Mouse (Mus musculus): ENCODE data around the gene Dlg1. TPM values are rescaled to one million over a fixed set of nuclear protein-coding genes. Genes with fewer than 3 reads are reported as not detected.

Gene Dlg1
- 7.8 and 7.9 TPM in 2 replicates for polyA plus RNA-seq (2012; rRNA removed)

GRCm38 (mm10) chr16:31663379-31664286 is at the start of gene Dlg1:
TSS of gene Dlg1 (plus strand) at chr16:31663443.
- H3K27ac ChIP-seq (ENCODE audit: insufficient read depth, low read length), result peak within 1 kb of the TSS; percentile 90
- peak within 1 kb of the TSS; percentile 94 for H3K4me3 ChIP-seq (ENCODE audit: extremely low read depth, insufficient read depth, insufficient read length)
- peaks cover 2% of the 10 kb centered on the region for H3K4me1 ChIP-seq (ENCODE audit: control insufficient read depth, insufficient read depth, insufficient read length)
- peak; percentile 59 to 81 for DNase-seq (ENCODE audit: low read depth in 1 of 2, low spot score in 2 of 2)
- peaks cover 5% of the 10 kb centered on the region; the same call in 1 of the 2 replicates for H3K36me3 ChIP-seq (ENCODE audit: control insufficient read depth, insufficient read depth, low read length)
- WGBS, result under 1% methylated on average over 65 of the region's 95 CpGs
- H3K27me3 ChIP-seq (ENCODE audit: control insufficient read depth, insufficient read depth, low read length), result peaks cover 2% of the 10 kb centered on the region
- no peak for TF ChIP-seq CTCF (IDR thresholded peaks at IDR 0.05; ENCODE audit: extremely low read depth, insufficient read depth, insufficient read length, insufficient replicate concordance)
- TF ChIP-seq POLR2A (IDR thresholded peaks at IDR 0.05; ENCODE audit: low read depth, low read length), result no peak; the same call in 1 of the 2 replicates

- H3K27ac ChIP-seq (ENCODE audit: insufficient read depth, low read length), result no peak overlapping the region
- no peak overlapping the region for H3K4me3 ChIP-seq (ENCODE audit: extremely low read depth, insufficient read depth, insufficient read length)
- WGBS, result 89% methylated on average over 2 of the region's 2 CpGs
- TF ChIP-seq POLR2A (IDR thresholded peaks at IDR 0.05; ENCODE audit: low read depth, low read length) (no peak), CTCF (IDR thresholded peaks at IDR 0.05; ENCODE audit: extremely low read depth, insufficient read depth, insufficient read length, insufficient replicate concordance) (no peak)
- no peak for DNase-seq (ENCODE audit: low read depth in 1 of 2, low spot score in 2 of 2)
- H3K36me3 ChIP-seq (ENCODE audit: control insufficient read depth, insufficient read depth, low read length), result no peaks in the 10 kb centered on the region
- no peaks in the 10 kb centered on the region for H3K4me1 ChIP-seq (ENCODE audit: control insufficient read depth, insufficient read depth, insufficient read length)
- no peaks in the 10 kb centered on the region for H3K27me3 ChIP-seq (ENCODE audit: control insufficient read depth, insufficient read depth, low read length)
These were observed 46.9 kb upstream of the Dlg1 start for GRCm38 (mm10) chr16:31616382-31616781.

GRCm38 (mm10) chr16:31617128-31617527 is 46.1 kb upstream of the Dlg1 start:
- no peaks in the 10 kb centered on the region for H3K27me3 ChIP-seq (ENCODE audit: control insufficient read depth, insufficient read depth, low read length)
- H3K27ac ChIP-seq (ENCODE audit: insufficient read depth, low read length), result no peak overlapping the region
- TF ChIP-seq POLR2A (IDR thresholded peaks at IDR 0.05; ENCODE audit: low read depth, low read length) (no peak), CTCF (IDR thresholded peaks at IDR 0.05; ENCODE audit: extremely low read depth, insufficient read depth, insufficient read length, insufficient replicate concordance) (no peak)
- H3K4me3 ChIP-seq (ENCODE audit: extremely low read depth, insufficient read depth, insufficient read length), result no peak overlapping the region
- no peaks in the 10 kb centered on the region for H3K36me3 ChIP-seq (ENCODE audit: control insufficient read depth, insufficient read depth, low read length)
- no peaks in the 10 kb centered on the region for H3K4me1 ChIP-seq (ENCODE audit: control insufficient read depth, insufficient read depth, insufficient read length)
- no peak for DNase-seq (ENCODE audit: low read depth in 1 of 2, low spot score in 2 of 2)

- no peaks in the 10 kb centered on the region for H3K27me3 ChIP-seq (ENCODE audit: control insufficient read depth, insufficient read depth, low read length)
- H3K36me3 ChIP-seq (ENCODE audit: control insufficient read depth, insufficient read depth, low read length), result no peaks in the 10 kb centered on the region
- TF ChIP-seq POLR2A (IDR thresholded peaks at IDR 0.05; ENCODE audit: low read depth, low read length), result no peak
- TF ChIP-seq CTCF (IDR thresholded peaks at IDR 0.05; ENCODE audit: extremely low read depth, insufficient read depth, insufficient read length, insufficient replicate concordance), result no peak
- DNase-seq (ENCODE audit: low read depth in 1 of 2, low spot score in 2 of 2), result no peak
- no peak overlapping the region for H3K27ac ChIP-seq (ENCODE audit: insufficient read depth, low read length)
- 49% methylated on average over 10 of the region's 10 CpGs for WGBS
- no peaks in the 10 kb centered on the region for H3K4me1 ChIP-seq (ENCODE audit: control insufficient read depth, insufficient read depth, insufficient read length)
- no peak overlapping the region for H3K4me3 ChIP-seq (ENCODE audit: extremely low read depth, insufficient read depth, insufficient read length)
These were observed 45.3 kb upstream of the Dlg1 start for GRCm38 (mm10) chr16:31617823-31618371.

- no peak overlapping the region for H3K4me3 ChIP-seq (ENCODE audit: extremely low read depth, insufficient read depth, insufficient read length)
- no peaks in the 10 kb centered on the region for H3K4me1 ChIP-seq (ENCODE audit: control insufficient read depth, insufficient read depth, insufficient read length)
- DNase-seq (ENCODE audit: low read depth in 1 of 2, low spot score in 2 of 2), result no peak
- 76% methylated on average over 9 of the region's 9 CpGs for WGBS
- no peaks in the 10 kb centered on the region for H3K27me3 ChIP-seq (ENCODE audit: control insufficient read depth, insufficient read depth, low read length)
- H3K27ac ChIP-seq (ENCODE audit: insufficient read depth, low read length), result no peak overlapping the region
- H3K36me3 ChIP-seq (ENCODE audit: control insufficient read depth, insufficient read depth, low read length), result no peaks in the 10 kb centered on the region
- no peak for TF ChIP-seq CTCF (IDR thresholded peaks at IDR 0.05; ENCODE audit: extremely low read depth, insufficient read depth, insufficient read length, insufficient replicate concordance)
- no peak for TF ChIP-seq POLR2A (IDR thresholded peaks at IDR 0.05; ENCODE audit: low read depth, low read length)
These were observed 44.6 kb upstream of the Dlg1 start for GRCm38 (mm10) chr16:31618671-31619070.

GRCm38 (mm10) chr16:31619675-31620335 is 43.4 kb upstream of the Dlg1 start:
- DNase-seq (ENCODE audit: low read depth in 1 of 2, low spot score in 2 of 2), result no peak
- no peaks in the 10 kb centered on the region for H3K27me3 ChIP-seq (ENCODE audit: control insufficient read depth, insufficient read depth, low read length)
- 86% methylated on average over 6 of the region's 6 CpGs for WGBS
- no peaks in the 10 kb centered on the region for H3K36me3 ChIP-seq (ENCODE audit: control insufficient read depth, insufficient read depth, low read length)
- H3K27ac ChIP-seq (ENCODE audit: insufficient read depth, low read length), result no peak overlapping the region
- no peak overlapping the region for H3K4me3 ChIP-seq (ENCODE audit: extremely low read depth, insufficient read depth, insufficient read length)
- no peaks in the 10 kb centered on the region for H3K4me1 ChIP-seq (ENCODE audit: control insufficient read depth, insufficient read depth, insufficient read length)
- TF ChIP-seq POLR2A (IDR thresholded peaks at IDR 0.05; ENCODE audit: low read depth, low read length), result no peak
- TF ChIP-seq CTCF (IDR thresholded peaks at IDR 0.05; ENCODE audit: extremely low read depth, insufficient read depth, insufficient read length, insufficient replicate concordance), result no peak
